23 mouse cellular contexts compared by ENCODE assay signal in the genomic region with DNA sequence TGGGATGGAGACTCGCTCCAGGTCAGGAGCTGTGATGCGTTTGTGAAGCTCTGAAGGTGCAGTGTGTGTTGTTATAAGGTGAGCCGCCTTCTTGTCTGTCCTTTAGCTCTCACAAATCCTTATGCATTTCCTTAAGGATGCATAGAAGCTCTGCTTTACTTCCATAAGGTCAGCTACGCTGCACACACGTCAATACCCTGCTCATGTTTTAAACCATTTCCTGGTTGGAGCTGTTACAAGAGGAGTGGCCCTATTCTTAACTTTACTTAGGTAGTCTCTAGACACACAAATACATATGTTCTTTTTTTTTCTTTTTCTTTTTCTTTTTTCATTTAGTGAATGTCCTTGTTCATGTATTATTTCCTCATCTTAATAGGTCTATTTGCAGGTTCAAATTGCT. TPM values are rescaled to one million over a fixed set of nuclear protein-coding genes. Genes with fewer than 3 reads are reported as not detected.
DNase-seq lines count a peak whose midpoint lies in the region; ATAC-seq and TF ChIP-seq lines count a peak whose summit lies in the region.
"Had no signal": no experiment of that assay in that cellular context is flagged by ENCODE, and none has a peak within 500 bp of the region (broad histone marks: within the 10 kb centered on the region; RNA-seq: fewer than 3 reads in every experiment).

No protein-coding gene starts in this region.

- H3K9ac ChIP-seq in heart, postnatal 0 days (replicated peaks; ENCODE audit: low read depth, low read length), result no peak overlapping the region
- H3K9ac ChIP-seq in intestine, embryonic 15.5 days, result no peak overlapping the region
- no peak overlapping the region for H3K9ac ChIP-seq in intestine, postnatal 0 days (ENCODE audit: low read depth, low read length)
- no peak overlapping the region for H3K9ac ChIP-seq in stomach, embryonic 16.5 days (ENCODE audit: low read length)
- H3K9ac ChIP-seq in midbrain, postnatal 0 days (replicated peaks; ENCODE audit: low read length, poor library complexity, severe bottlenecking), result no peak overlapping the region
- H3K9ac ChIP-seq: forebrain, postnatal 0 days; hindbrain, embryonic 14.5 days; limb, embryonic 13.5 days; liver, embryonic 15.5 days had no signal

- DNase-seq in heart, postnatal 0 days (ENCODE audit: low spot score), result no peak
- no peak for DNase-seq in heart, embryonic 10.5 days (ENCODE audit: low spot score)
- no peak for DNase-seq in adrenal gland, postnatal 10 days
- no peak for DNase-seq in midbrain, postnatal 0 days (ENCODE audit: low spot score)
- DNase-seq: adrenal gland, adult 2 months; cerebellum, adult 11-12 months; cerebellum, postnatal 25 days; forebrain, postnatal 0 days; gastrocnemius, postnatal 14 days; heart, adult 11 months; kidney, adult 9 months; kidney, postnatal 14 days; layer of hippocampus, postnatal 36 days; lung, postnatal 10 days; thymus, postnatal 25 days had no signal

- H3K4me3 ChIP-seq in heart, postnatal 0 days (ENCODE audit: low read depth, low read length), result no peak overlapping the region
- no peak overlapping the region for H3K4me3 ChIP-seq in heart, embryonic 10.5 days
- no peak overlapping the region for H3K4me3 ChIP-seq in intestine, embryonic 15.5 days (replicated peaks)
- no peak overlapping the region for H3K4me3 ChIP-seq in intestine, postnatal 0 days (ENCODE audit: low read depth, low read length)
- no peak overlapping the region for H3K4me3 ChIP-seq in stomach, embryonic 16.5 days (replicated peaks; ENCODE audit: low read length)
- H3K4me3 ChIP-seq in midbrain, postnatal 0 days (ENCODE audit: low read depth, low read length), result no peak overlapping the region
- H3K4me3 ChIP-seq: limb, embryonic 13.5 days; liver, embryonic 15.5 days had no signal

- H3K9me3 ChIP-seq in heart, postnatal 0 days (replicated peaks; ENCODE audit: control insufficient read depth, low read length), result no peaks in the 10 kb centered on the region
- H3K9me3 ChIP-seq in heart, embryonic 10.5 days, result no peaks in the 10 kb centered on the region
- no peaks in the 10 kb centered on the region for H3K9me3 ChIP-seq in intestine, embryonic 15.5 days
- H3K9me3 ChIP-seq in intestine, postnatal 0 days (ENCODE audit: control insufficient read depth), result no peaks in the 10 kb centered on the region
- H3K9me3 ChIP-seq in stomach, embryonic 16.5 days (replicated peaks; ENCODE audit: control insufficient read depth, low read length), result no peaks in the 10 kb centered on the region
- H3K9me3 ChIP-seq in midbrain, postnatal 0 days (ENCODE audit: low read length), result no peaks in the 10 kb centered on the region
- H3K9me3 ChIP-seq: limb, embryonic 13.5 days; liver, embryonic 15.5 days had no signal

- H3K4me1 ChIP-seq in heart, postnatal 0 days (ENCODE audit: control insufficient read depth, insufficient read depth), result peaks cover 18% of the 10 kb centered on the region
- peaks cover 19% of the 10 kb centered on the region; the same call in 1 of the 2 replicates for H3K4me1 ChIP-seq in heart, embryonic 10.5 days
- peaks cover 2% of the 10 kb centered on the region; the same call in 1 of the 2 replicates for H3K4me1 ChIP-seq in intestine, embryonic 15.5 days (replicated peaks)
- H3K4me1 ChIP-seq in intestine, postnatal 0 days (replicated peaks; ENCODE audit: control insufficient read depth, insufficient read depth, low read length), result no peaks in the 10 kb centered on the region; the same call in 1 of the 2 replicates
- peaks cover 9% of the 10 kb centered on the region; the same call in 1 of the 2 replicates for H3K4me1 ChIP-seq in stomach, embryonic 16.5 days (ENCODE audit: control insufficient read depth, insufficient read depth, low read length)
- no peaks in the 10 kb centered on the region for H3K4me1 ChIP-seq in midbrain, postnatal 0 days (ENCODE audit: insufficient read depth, low read length)

- H3K27me3 ChIP-seq in heart, postnatal 0 days (ENCODE audit: control insufficient read depth, insufficient read depth, low read length), result no peaks in the 10 kb centered on the region
- no peaks in the 10 kb centered on the region for H3K27me3 ChIP-seq in heart, embryonic 10.5 days (ENCODE audit: insufficient read depth, poor library complexity, severe bottlenecking)
- no peaks in the 10 kb centered on the region for H3K27me3 ChIP-seq in intestine, embryonic 15.5 days (replicated peaks)
- no peaks in the 10 kb centered on the region for H3K27me3 ChIP-seq in intestine, postnatal 0 days (replicated peaks; ENCODE audit: control insufficient read depth, insufficient read depth, low read length)
- H3K27me3 ChIP-seq in stomach, embryonic 16.5 days (ENCODE audit: control insufficient read depth, insufficient read depth, low read length), result no peaks in the 10 kb centered on the region
- no peaks in the 10 kb centered on the region for H3K27me3 ChIP-seq in midbrain, postnatal 0 days (ENCODE audit: insufficient read depth, low read length)
- H3K27me3 ChIP-seq: limb, embryonic 13.5 days; liver, embryonic 15.5 days had no signal

- TF ChIP-seq EP300 in heart, postnatal 0 days (IDR thresholded peaks at IDR 0.05; ENCODE audit: low read depth), result no peak

- 75% methylated on average over 5 of the region's 5 CpGs for WGBS in heart, postnatal 0 days
- WGBS in heart, embryonic 10.5 days, result 82% methylated on average over 5 of the region's 5 CpGs
- WGBS in intestine, embryonic 15.5 days, result 70% methylated on average over 5 of the region's 5 CpGs
- 45% methylated on average over 5 of the region's 5 CpGs for WGBS in intestine, postnatal 0 days
- 60% methylated on average over 5 of the region's 5 CpGs for WGBS in stomach, embryonic 16.5 days
- 86% methylated on average over 5 of the region's 5 CpGs for WGBS in midbrain, postnatal 0 days

- TF ChIP-seq CTCF in heart, postnatal 0 days (IDR thresholded peaks at IDR 0.05; ENCODE audit: low read depth), result no peak
- no peak for TF ChIP-seq CTCF in intestine, postnatal 0 days (IDR thresholded peaks at IDR 0.05; ENCODE audit: low read depth)
- TF ChIP-seq CTCF in midbrain, postnatal 0 days (IDR thresholded peaks at IDR 0.05), result no peak

- H3K36me3 ChIP-seq in heart, postnatal 0 days (replicated peaks; ENCODE audit: control insufficient read depth, insufficient read depth, low read length), result no peaks in the 10 kb centered on the region
- no peaks in the 10 kb centered on the region for H3K36me3 ChIP-seq in heart, embryonic 10.5 days
- no peaks in the 10 kb centered on the region for H3K36me3 ChIP-seq in intestine, embryonic 15.5 days
- no peaks in the 10 kb centered on the region for H3K36me3 ChIP-seq in intestine, postnatal 0 days (ENCODE audit: control insufficient read depth, insufficient read depth)
- no peaks in the 10 kb centered on the region for H3K36me3 ChIP-seq in stomach, embryonic 16.5 days (ENCODE audit: control insufficient read depth, insufficient read depth, low read length)
- H3K36me3 ChIP-seq in midbrain, postnatal 0 days (ENCODE audit: insufficient read depth, low read length), result no peaks in the 10 kb centered on the region
- H3K36me3 ChIP-seq: limb, embryonic 13.5 days; liver, embryonic 15.5 days had no signal

- peak overlapping the region; percentile 43 for H3K27ac ChIP-seq in heart, postnatal 0 days (ENCODE audit: low read depth)
- no peak overlapping the region for H3K27ac ChIP-seq in heart, embryonic 10.5 days
- H3K27ac ChIP-seq in intestine, embryonic 15.5 days, result no peak overlapping the region
- H3K27ac ChIP-seq in intestine, postnatal 0 days (ENCODE audit: low read depth, low read length), result no peak overlapping the region
- peak overlapping the region; percentile 9 for H3K27ac ChIP-seq in stomach, embryonic 16.5 days (ENCODE audit: low read length)
- no peak overlapping the region for H3K27ac ChIP-seq in midbrain, postnatal 0 days (ENCODE audit: low read depth, low read length)
- H3K27ac ChIP-seq: hindbrain, embryonic 14.5 days; limb, embryonic 13.5 days; liver, embryonic 15.5 days had no signal

- H3K4me2 ChIP-seq in heart, postnatal 0 days (ENCODE audit: low read depth, low read length), result no peak overlapping the region
- H3K4me2 ChIP-seq in intestine, embryonic 15.5 days (replicated peaks), result no peak overlapping the region
- H3K4me2 ChIP-seq in intestine, postnatal 0 days (replicated peaks; ENCODE audit: low read depth), result peak overlapping the region; percentile 41; the same call in 1 of the 2 replicates
- H3K4me2 ChIP-seq in stomach, embryonic 16.5 days (ENCODE audit: low read depth, low read length), result no peak overlapping the region
- H3K4me2 ChIP-seq in midbrain, postnatal 0 days (ENCODE audit: low read depth, low read length, poor library complexity, severe bottlenecking), result no peak overlapping the region
- H3K4me2 ChIP-seq: hindbrain, embryonic 14.5 days; limb, embryonic 13.5 days; liver, embryonic 15.5 days; midbrain, embryonic 11.5 days had no signal

- ATAC-seq in heart, postnatal 0 days (ENCODE audit: insufficient read depth, low read depth), result no peak
- peak; percentile 41; the same call in 1 of the 2 replicates for ATAC-seq in intestine, embryonic 15.5 days
- no peak for ATAC-seq in intestine, postnatal 0 days
- ATAC-seq in stomach, embryonic 16.5 days (ENCODE audit: insufficient read depth, low FRiP score), result 0 out of 2 replicates have a peak, but pooled peaks have one; percentile 47
- no peak for ATAC-seq in midbrain, postnatal 0 days (ENCODE audit: low FRiP score)
- ATAC-seq: forebrain, postnatal 0 days; inflammation-experienced regulatory T-cells, adult 6 months had no signal

RNA-seq across cellular contexts. Expression of a gene that starts 22.4 kb away (rescaled TPM):
- total RNA-seq in heart, postnatal 0 days (2014; rRNA removed; ENCODE audit: low replicate concordance), result 7.7 and 10.9 TPM in 2 replicates
- 29.9 and 34.6 TPM in 2 replicates for polyA plus RNA-seq in heart, postnatal 0 days (2015; fragmentation: Nextera tagmentation; extraction: Ambion mirVana)
- polyA plus RNA-seq in heart, embryonic 10.5 days (2016; fragmentation: Nextera tagmentation; extraction: Ambion mirVana), result 24.5 and 27.3 TPM in 2 replicates
- polyA plus RNA-seq in intestine, embryonic 15.5 days (2015; fragmentation: Nextera tagmentation; extraction: Ambion mirVana), result 25.7 and 25.9 TPM in 2 replicates
- polyA plus RNA-seq in intestine, postnatal 0 days (2015; fragmentation: Nextera tagmentation; extraction: Ambion mirVana), result 15.1 and 16.9 TPM in 2 replicates
- polyA plus RNA-seq in stomach, embryonic 16.5 days (2015; fragmentation: Nextera tagmentation; extraction: Ambion mirVana), result 21.1 and 21.8 TPM in 2 replicates
- total RNA-seq in adrenal gland, postnatal 10 days (2021), result 10 to 100 TPM; 14.1 to 15.2 TPM
- total RNA-seq in midbrain, postnatal 0 days (2014; rRNA removed), result 15.2 and 18.7 TPM in 2 replicates
- 60.3 and 63.0 TPM in 2 replicates for polyA plus RNA-seq in midbrain, postnatal 0 days (2015; fragmentation: Nextera tagmentation; extraction: Ambion mirVana)

RNA-seq across cellular contexts. Expression of a gene that starts 22.5 kb away (rescaled TPM):
- total RNA-seq in heart, postnatal 0 days (2014; rRNA removed; ENCODE audit: low replicate concordance), result 54.8 and 96.9 TPM in 2 replicates
- 77.0 and 78.9 TPM in 2 replicates for polyA plus RNA-seq in heart, postnatal 0 days (2015; fragmentation: Nextera tagmentation; extraction: Ambion mirVana)
- 35.8 and 46.4 TPM in 2 replicates for polyA plus RNA-seq in heart, embryonic 10.5 days (2016; fragmentation: Nextera tagmentation; extraction: Ambion mirVana)
- polyA plus RNA-seq in intestine, embryonic 15.5 days (2015; fragmentation: Nextera tagmentation; extraction: Ambion mirVana), result 41.8 and 48.9 TPM in 2 replicates
- polyA plus RNA-seq in intestine, postnatal 0 days (2015; fragmentation: Nextera tagmentation; extraction: Ambion mirVana), result 29.8 and 33.9 TPM in 2 replicates
- 34.6 and 38.1 TPM in 2 replicates for polyA plus RNA-seq in stomach, embryonic 16.5 days (2015; fragmentation: Nextera tagmentation; extraction: Ambion mirVana)
- 10 to 100 TPM; 86.3 to 88.6 TPM for total RNA-seq in adrenal gland, postnatal 10 days (2021)
- 30.6 and 35.4 TPM in 2 replicates for total RNA-seq in midbrain, postnatal 0 days (2014; rRNA removed)
- 30.3 and 31.2 TPM in 2 replicates for polyA plus RNA-seq in midbrain, postnatal 0 days (2015; fragmentation: Nextera tagmentation; extraction: Ambion mirVana)

Comparison
In these comparisons a context has a peak if more than half of its experiments do, and no peak if none do; other contexts are left out.
1. ATAC-seq: peak in intestine, embryonic 15.5 days (single experiment) and stomach, embryonic 16.5 days (single experiment); none in heart, postnatal 0 days (single experiment), intestine, postnatal 0 days (single experiment) and midbrain, postnatal 0 days (single experiment).
2. H3K27ac ChIP-seq: peak in heart, postnatal 0 days (single experiment) and stomach, embryonic 16.5 days (single experiment); none in heart, embryonic 10.5 days (single experiment), intestine, embryonic 15.5 days (single experiment), intestine, postnatal 0 days (single experiment) and midbrain, postnatal 0 days (single experiment).